Mouse (Mus musculus) CH12.LX (cell line): ENCODE measurements around the gene Prelid3b. TPM values are rescaled to one million over a fixed set of nuclear protein-coding genes. Genes with fewer than 3 reads are reported as not detected.

Source experiments
- DNase-seq: peaks from one replicate; pipeline ENCODE4 v3.0.0-alpha.2; 2013; ENCODE audit errors: extremely low read depth
- H3K27ac ChIP-seq: 2 replicates; pipeline ENCODE4 v1.5.1; 2012; ENCODE audit warnings: low read depth, mild to moderate bottlenecking, control low read depth, moderate library complexity; ENCODE audit not compliant: insufficient read depth
- H3K27me3 ChIP-seq: replicated peaks from 2 replicates; pipeline ENCODE3; 2012; ENCODE audit warnings: inconsistent platforms
- H3K36me3 ChIP-seq, 2 experiments: replicated peaks in 1 of 2; 2 replicates each; pipeline versions ENCODE3 to v1.6.1; 2012; ENCODE audit warnings: inconsistent platforms in 1 of 2, low read length in 1 of 2, mild to moderate bottlenecking in 1 of 2, mixed read lengths in 1 of 2, moderate library complexity in 1 of 2; ENCODE audit not compliant: control insufficient read depth in 1 of 2, insufficient read depth in 1 of 2
- H3K4me1 ChIP-seq, 2 experiments: 2 replicates each; pipeline ENCODE4 v1.6.1; 2012; ENCODE audit warnings: inconsistent platforms in 1 of 2, moderate library complexity in 1 of 2; ENCODE audit not compliant: insufficient read depth in 2 of 2, control insufficient read depth in 1 of 2
- H3K4me2 ChIP-seq: 2 replicates; pipeline ENCODE4 v1.6.1; 2012; ENCODE audit warnings: low read depth, mild to moderate bottlenecking, control low read depth; ENCODE audit not compliant: poor library complexity, insufficient read depth, severe bottlenecking
- H3K4me3 ChIP-seq, 3 experiments: fragments of 150-350 bp in 1 of 3; sonication (generic) in 1 of 3; replicated peaks in 1 of 3; 2 replicates each; pipeline versions ENCODE3 to v1.5.1; 2011 to 2012; ENCODE audit warnings: low read depth in 2 of 3, low read length in 2 of 3, mild to moderate bottlenecking in 2 of 3, moderate library complexity in 2 of 3, control low read depth in 1 of 3, improper control_type of control experiment in 1 of 3, inconsistent platforms in 1 of 3, mixed read lengths in 1 of 3; ENCODE audit not compliant: poor library complexity in 1 of 3
- H3K79me2 ChIP-seq: replicated peaks from 2 replicates; pipeline ENCODE4 v1.6.1; 2012; ENCODE audit warnings: mild to moderate bottlenecking, moderate library complexity; ENCODE audit not compliant: control insufficient read depth, poor library complexity, insufficient read depth, severe bottlenecking; ENCODE audit errors: extremely low read depth
- H3K9ac ChIP-seq: 2 replicates; pipeline ENCODE4 v1.6.1; 2012; ENCODE audit warnings: low read depth, mild to moderate bottlenecking, control low read depth, moderate library complexity; ENCODE audit not compliant: insufficient read depth
- H3K9me3 ChIP-seq: replicated peaks from 2 replicates; pipeline ENCODE3; 2012; ENCODE audit warnings: low read length, inconsistent platforms, mixed read lengths
- BHLHE40 ChIP-seq: IDR thresholded peaks from 2 replicates; pipeline ENCODE4 v1.6.1; 2011; ENCODE audit warnings: mild to moderate bottlenecking, low read depth, low read length, improper control_type of control experiment
- CHD1 ChIP-seq: IDR thresholded peaks from 2 replicates; pipeline ENCODE4 v1.6.1; 2012; ENCODE audit warnings: low read depth, low read length, improper control_type of control experiment, inconsistent platforms
- CHD2 ChIP-seq: IDR thresholded peaks from 2 replicates; pipeline ENCODE4 v1.6.1; 2011; ENCODE audit warnings: low read length, improper control_type of control experiment
- CTCF ChIP-seq, 2 experiments: IDR thresholded peaks in 1 of 2; conservative IDR thresholded peaks in 1 of 2; 2 replicates each; pipeline ENCODE4 v1.5.1; 2011 to 2012; ENCODE audit warnings: low read depth in 2 of 2, low read length in 2 of 2, improper control_type of control experiment in 1 of 2, inconsistent platforms in 1 of 2, mild to moderate bottlenecking in 1 of 2, moderate library complexity in 1 of 2
- E2F4 ChIP-seq: IDR thresholded peaks from 2 replicates; pipeline ENCODE4 v1.6.1; 2011; ENCODE audit warnings: low read depth, low read length, improper control_type of control experiment; ENCODE audit not compliant: insufficient replicate concordance
- ELF1 ChIP-seq: IDR thresholded peaks from 2 replicates; pipeline ENCODE4 v1.6.1; 2014; ENCODE audit warnings: low read depth, mild to moderate bottlenecking, inconsistent platforms, low read length, improper control_type of control experiment
- EP300 ChIP-seq: IDR thresholded peaks from 2 replicates; pipeline ENCODE4 v1.6.1; 2011; ENCODE audit warnings: low read length, improper control_type of control experiment
- ETS1 ChIP-seq: conservative IDR thresholded peaks from 2 replicates; pipeline ENCODE4 v1.6.1; 2012; ENCODE audit warnings: low read depth, mild to moderate bottlenecking, inconsistent platforms, low read length, improper control_type of control experiment, moderate library complexity
- GABPA ChIP-seq: IDR thresholded peaks from 2 replicates; pipeline ENCODE4 v1.6.1; 2012; ENCODE audit warnings: low read depth, low read length, improper control_type of control experiment, inconsistent platforms; ENCODE audit not compliant: insufficient replicate concordance
- HCFC1 ChIP-seq: IDR thresholded peaks from 2 replicates; pipeline ENCODE4 v1.6.1; 2012; ENCODE audit warnings: low read depth, mild to moderate bottlenecking, inconsistent platforms, low read length, improper control_type of control experiment
- IRF4 ChIP-seq: IDR thresholded peaks from 2 replicates; pipeline ENCODE4 v1.6.1; 2014; ENCODE audit warnings: low read depth, mild to moderate bottlenecking, inconsistent platforms, low read length, improper control_type of control experiment
- JUN ChIP-seq: IDR thresholded peaks from 2 replicates; pipeline ENCODE4 v1.6.1; 2011; ENCODE audit warnings: low read depth, mild to moderate bottlenecking, low read length, improper control_type of control experiment, moderate library complexity; ENCODE audit not compliant: insufficient read depth
- JUND ChIP-seq: conservative IDR thresholded peaks from 2 replicates; pipeline ENCODE4 v1.6.1; 2011; ENCODE audit warnings: low read depth, low read length, improper control_type of control experiment
- MAFK ChIP-seq: IDR thresholded peaks from 2 replicates; pipeline ENCODE4 v1.6.1; 2011; ENCODE audit warnings: low read length, improper control_type of control experiment; ENCODE audit not compliant: insufficient replicate concordance
- MAX ChIP-seq: IDR thresholded peaks from 2 replicates; pipeline ENCODE4 v1.6.1; 2011; ENCODE audit warnings: low read length, improper control_type of control experiment
- MAZ ChIP-seq: IDR thresholded peaks from 2 replicates; pipeline ENCODE4 v1.6.1; 2012; ENCODE audit warnings: low read depth, mild to moderate bottlenecking, inconsistent platforms, low read length, improper control_type of control experiment, moderate library complexity
- MEF2A ChIP-seq: IDR thresholded peaks from 2 replicates; pipeline ENCODE4 v1.6.1; 2014; ENCODE audit warnings: low read depth, mild to moderate bottlenecking, inconsistent platforms, low read length, improper control_type of control experiment, borderline replicate concordance
- MXI1 ChIP-seq: IDR thresholded peaks from 2 replicates; pipeline ENCODE4 v1.6.1; 2011; ENCODE audit warnings: mild to moderate bottlenecking, low read depth, low read length, improper control_type of control experiment
- MYC ChIP-seq: IDR thresholded peaks from 2 replicates; pipeline ENCODE4 v1.6.1; 2011; ENCODE audit warnings: low read depth, mild to moderate bottlenecking, improper control_type of control experiment, low read length
- NELFE ChIP-seq: IDR thresholded peaks from 2 replicates; pipeline ENCODE4 v1.6.1; 2011; ENCODE audit warnings: low read depth, low read length, improper control_type of control experiment
- NRF1 ChIP-seq: IDR thresholded peaks from 2 replicates; pipeline ENCODE4 v1.6.1; 2014; ENCODE audit warnings: low read depth, mild to moderate bottlenecking, inconsistent platforms, low read length, improper control_type of control experiment, moderate library complexity
- PAX5 ChIP-seq: IDR thresholded peaks from 2 replicates; pipeline ENCODE4 v1.6.1; 2012; ENCODE audit warnings: low read length, inconsistent platforms, mixed read lengths
- POLR2AphosphoS2 ChIP-seq: IDR thresholded peaks from 2 replicates; pipeline ENCODE4 v1.6.1; 2011; ENCODE audit warnings: low read depth, low read length, improper control_type of control experiment
- RCOR1 ChIP-seq: conservative IDR thresholded peaks from 2 replicates; pipeline ENCODE4 v1.6.1; 2012; ENCODE audit warnings: low read depth, mild to moderate bottlenecking, inconsistent platforms, low read length, improper control_type of control experiment
- SIN3A ChIP-seq: IDR thresholded peaks from 2 replicates; pipeline ENCODE4 v1.6.1; 2012; ENCODE audit warnings: low read length, improper control_type of control experiment, inconsistent platforms
- TBP ChIP-seq: conservative IDR thresholded peaks from 2 replicates; pipeline ENCODE4 v1.6.1; 2011; ENCODE audit warnings: low read depth, low read length, improper control_type of control experiment
- TCF12 ChIP-seq: IDR thresholded peaks from 2 replicates; pipeline ENCODE4 v1.6.1; 2014; ENCODE audit warnings: low read depth, mild to moderate bottlenecking, inconsistent platforms, low read length, improper control_type of control experiment
- USF1 ChIP-seq: IDR thresholded peaks from 2 replicates; pipeline ENCODE4 v1.6.1; 2014; ENCODE audit warnings: low read depth, mild to moderate bottlenecking, inconsistent platforms, low read length, improper control_type of control experiment
- USF2 ChIP-seq: conservative IDR thresholded peaks from 2 replicates; pipeline ENCODE4 v1.6.1; 2011; ENCODE audit warnings: low read depth, low read length, improper control_type of control experiment
- ZC3H11A ChIP-seq: IDR thresholded peaks from 2 replicates; pipeline ENCODE4 v1.6.1; 2012; ENCODE audit warnings: low read depth, mild to moderate bottlenecking, inconsistent platforms, low read length, improper control_type of control experiment
- ZMIZ1 ChIP-seq: IDR thresholded peaks from 2 replicates; pipeline ENCODE4 v1.6.1; 2012; ENCODE audit warnings: low read depth, mild to moderate bottlenecking, inconsistent platforms, low read length, improper control_type of control experiment
- dilution Hi-C: fragments of 300-500 bp; cut with MboI; formaldehyde crosslinking; loops from 2 replicates; pipeline ENCODE4 v1.14.3; 2020; ENCODE audit warnings: low sequenced_read_pairs; ENCODE audit not compliant: extremely low pct_unique_long_range_greater_than_20kb, extremely low pct_ligation_motif_present
- in situ Hi-C: fragments of 300-500 bp; cut with MboI; formaldehyde crosslinking; loops from 3 replicates; pipeline ENCODE4 v1.14.3; 2019; ENCODE audit warnings: low sequenced_read_pairs, low pct_ligation_motif_present, low pct_unique_long_range_greater_than_20kb, mixed read lengths
- polyA plus RNA-seq: library from polyadenylated mRNA; unstranded; fragments of >175 nt; gene quantifications from 2 replicates; pipeline ENCODE4 v1.2.1, GENCODE M21; 2012; ENCODE audit warnings: low read depth; ENCODE audit not compliant: insufficient read length
- total RNA-seq, 2 experiments: library from RNA; depleted of rRNA; stranded (reverse); fragments of 300-350 nt in 1 of 2; fragments of >200 nt in 1 of 2; gene quantifications; 2 replicates each; pipeline ENCODE4 v1.2.3; 2012 to 2014

Prelid3b gene
- total and polyA plus RNA-seq, 3 experiments, result 90.3 to 187 (median 179) TPM

- H3K27me3 ChIP-seq, result peaks cover 1% of the 10 kb centered on the region
- TF ChIP-seq MEF2A (no peak), PAX5 (no peak), MAFK (no peak), NRF1 (no peak), MYC (no peak), MAX (no peak), ZC3H11A (no peak), E2F4 (no peak), POLR2AphosphoS2 (no peak), HCFC1 (no peak), MAZ (no peak), USF1 (no peak), CHD1 (no peak), GABPA (no peak), SIN3A (no peak), CTCF (conservative IDR thresholded peaks at IDR 0.05 in 1 of 2, IDR thresholded peaks at IDR 0.05 in 1 of 2; ENCODE audit: low read depth in 2 of 2, low read length in 2 of 2) (no peak), RCOR1 (no peak), MXI1 (no peak), IRF4 (no peak)
- H3K9me3 ChIP-seq, result no peaks in the 10 kb centered on the region
- H3K9ac ChIP-seq, result no peak overlapping the region
- H3K36me3 ChIP-seq, result no peaks in the 10 kb centered on the region
- H3K4me3 ChIP-seq, result no peak overlapping the region
- no peak for DNase-seq
- dilution Hi-C loops (no loop called here), in situ Hi-C loops (no loop called here)
- peaks cover 29 to 52% of the 10 kb centered on the region in 2 experiments for H3K4me1 ChIP-seq
- peaks cover 7% of the 10 kb centered on the region for H3K79me2 ChIP-seq
- H3K27ac ChIP-seq, result no peak overlapping the region
- no peak overlapping the region for H3K4me2 ChIP-seq
These were observed 29.8 kb downstream of the Prelid3b start for GRCm38 (mm10) chr2:174443046-174443445.

GRCm38 (mm10) chr2:174442460-174442859, 30.4 kb downstream of the Prelid3b start:
- Histone ChIP-seq H3K4me3 (no peak overlapping the region), H3K9ac (no peak overlapping the region), H3K4me1 (peaks cover 29 to 58% of the 10 kb centered on the region in 2 experiments), H3K79me2 (peaks cover 13% of the 10 kb centered on the region), H3K36me3 (no peaks in the 10 kb centered on the region), H3K4me2 (peak overlapping the region; percentile 23; the same call in 1 of the 2 replicates), H3K9me3 (no peaks in the 10 kb centered on the region), H3K27me3 (peaks cover 1% of the 10 kb centered on the region), H3K27ac (0 out of 2 replicates have a peak overlapping the region, but pooled peaks have one; percentile 4)
- dilution Hi-C loops, result no loop called here
- peak; percentile 90 for DNase-seq
- TF ChIP-seq MAFK, result no peak
- peak; percentile 68; the same call in 1 of the 2 replicates for TF ChIP-seq MXI1
- peak; percentile 85 for TF ChIP-seq MYC
- TF ChIP-seq MAZ, result peak; percentile 90; the same call in 1 of the 2 replicates
- TF ChIP-seq ZMIZ1, result 0 out of 2 replicates have a peak, but pooled peaks have one; percentile 26
- 0 out of 2 replicates have a peak, but pooled peaks have one; percentile 43 for TF ChIP-seq CHD1
- TF ChIP-seq JUND, result peak; percentile 81
- TF ChIP-seq HCFC1, result peak; percentile 25; the same call in 1 of the 2 replicates
- peak; percentile 53; the same call in 1 of the 2 replicates for TF ChIP-seq CHD2
- TF ChIP-seq NELFE, result no peak
- TF ChIP-seq MAX, result peak; percentile 82
- TF ChIP-seq MEF2A, result peak; percentile 98
- peak; percentile 99 for TF ChIP-seq BHLHE40
- peak; percentile 94 for TF ChIP-seq EP300
- TF ChIP-seq USF2, result no peak
- TF ChIP-seq SIN3A, result peak; percentile 68
- no peak for TF ChIP-seq NRF1
- TF ChIP-seq ETS1, result peak; percentile 99
- peak; percentile 32; the same call in 1 of the 2 replicates for TF ChIP-seq ELF1
- peak; percentile 93 for TF ChIP-seq JUN
- no peak for TF ChIP-seq TBP
- TF ChIP-seq RCOR1, result peak; percentile 76; the same call in 1 of the 2 replicates
- peak; percentile 99 for TF ChIP-seq TCF12
- peak; percentile 88 for TF ChIP-seq IRF4
- in situ Hi-C loops, result no loop called here
